Mouse (Mus musculus) heart, postnatal 14 days (tissue): Measurements from ENCODE around the gene Ccdc96. TPM values are rescaled to one million over a fixed set of nuclear protein-coding genes. Genes with fewer than 3 reads are reported as not detected.

Experiments used
- DNase-seq, 2 experiments: peaks; one replicate each; pipeline ENCODE4 v3.0.0; 2021 to 2022
- intact Hi-C: fragments of 180-260 bp; cut with DNase I; formaldehyde crosslinking; loops from one replicate; pipeline ENCODE4 v1.15.1; 2025
- total RNA-seq, 2 experiments: library from RNA; stranded (reverse); gene quantifications; 2 replicates each; pipeline ENCODE4 v1.2.3; 2021

Ccdc96 gene
- total RNA-seq, 2 experiments from 2014 or later = 0.29 to 0.31 TPM

GRCm38 (mm10) chr5:36471206-36471605 is 13.2 kb upstream of the Ccdc96 start:
- intact Hi-C loops = no loop called here
- DNase-seq = no peak

- intact Hi-C loops = no loop called here
Observed at GRCm38 (mm10) chr5:36472876-36473655, 11.3 kb upstream of the Ccdc96 start.

GRCm38 (mm10) chr5:36474283-36474682 is 10.1 kb upstream of the Ccdc96 start:
- DNase-seq = peak; percentile 68 to 82
- intact Hi-C loops = no loop called here

More at GRCm38 (mm10) chr5:36472876-36473655, 11.3 kb upstream of the Ccdc96 start:
- DNase-seq = no peak

GRCm38 (mm10) chr5:36477486-36477885 is 6.9 kb upstream of the Ccdc96 start:
- intact Hi-C loops = no loop called here
- DNase-seq = no peak

- no peak for DNase-seq
- intact Hi-C loops = no loop called here
Observed at GRCm38 (mm10) chr5:36478540-36479420, 5.6 kb upstream of the Ccdc96 start.

GRCm38 (mm10) chr5:36479735-36480134 is 4.7 kb upstream of the Ccdc96 start:
- DNase-seq = no peak

GRCm38 (mm10) chr5:36480398-36480797 is 4.0 kb upstream of the Ccdc96 start:
- DNase-seq = no peak
- intact Hi-C loops = no loop called here

More at GRCm38 (mm10) chr5:36479735-36480134, 4.7 kb upstream of the Ccdc96 start:
- intact Hi-C loops = no loop called here

GRCm38 (mm10) chr5:36481114-36481513 is 3.3 kb upstream of the Ccdc96 start:
- intact Hi-C loops = no loop called here
- no peak for DNase-seq

- peak in 1 of 2 experiments; percentile 60 for DNase-seq
- intact Hi-C loops = no loop called here
Observed at GRCm38 (mm10) chr5:36483203-36484101, 936 bp upstream of the Ccdc96 start.

GRCm38 (mm10) chr5:36485306-36485705 is 918 bp downstream of the Ccdc96 start:
- intact Hi-C loops = no loop called here
- no peak for DNase-seq

- peak; percentile 44 to 53 for DNase-seq
- intact Hi-C loops = loop anchor here (1.0 kb wide), 1 partner anchor 26 kb away; no protein-coding TSS in a partner anchor
Observed at GRCm38 (mm10) chr5:36489225-36489624, 4.8 kb downstream of the Ccdc96 start.

- no peak for DNase-seq
- intact Hi-C loops = no loop called here
Observed at GRCm38 (mm10) chr5:36493919-36494318, 9.5 kb downstream of the Ccdc96 start.

GRCm38 (mm10) chr5:36494709-36495108 is 10.3 kb downstream of the Ccdc96 start:
- intact Hi-C loops = no loop called here
- DNase-seq = no peak

- intact Hi-C loops = no loop called here
Observed at GRCm38 (mm10) chr5:36505235-36505634, 20.8 kb downstream of the Ccdc96 start.

GRCm38 (mm10) chr5:36505643-36506042 is 21.3 kb downstream of the Ccdc96 start:
- intact Hi-C loops = no loop called here
- no peak for DNase-seq

More at GRCm38 (mm10) chr5:36505235-36505634, 20.8 kb downstream of the Ccdc96 start:
- no peak for DNase-seq

GRCm38 (mm10) chr5:36508351-36508750 is 24.0 kb downstream of the Ccdc96 start:
- no peak for DNase-seq
- intact Hi-C loops = no loop called here

GRCm38 (mm10) chr5:36510956-36511355 is 26.6 kb downstream of the Ccdc96 start:
- intact Hi-C loops = no loop called here
- DNase-seq = no peak

- intact Hi-C loops = no loop called here
- no peak for DNase-seq
Observed at GRCm38 (mm10) chr5:36515126-36515525, 30.7 kb downstream of the Ccdc96 start.

- intact Hi-C loops = no loop called here
- no peak for DNase-seq
Observed at GRCm38 (mm10) chr5:36515558-36515957, 31.2 kb downstream of the Ccdc96 start.

- DNase-seq = no peak
- intact Hi-C loops = no loop called here
Observed at GRCm38 (mm10) chr5:36517596-36517995, 33.2 kb downstream of the Ccdc96 start.
